Mouse (Mus musculus) heart, embryonic 16.5 days (tissue): ENCODE measurements around the gene Agpat1. TPM values are rescaled to one million over a fixed set of nuclear protein-coding genes. Genes with fewer than 3 reads are reported as not detected.

Experiments used
- polyA plus RNA-seq: library from polyadenylated mRNA; unstranded; fragments of >200 nt; fragmentation: Nextera tagmentation; extraction: Ambion mirVana; gene quantifications from 2 replicates; pipeline ENCODE4 v1.2.1, GENCODE M21; 2015

Gene Agpat1
- polyA plus RNA-seq, 1 experiment from 2014 or later: 47.9 TPM

Other genes starting within 250 kb of the Agpat1 start
- 0.09 TPM in 1 of 2 replicates, not detected in the other for gene Btnl2, start 249.4 kb upstream of the Agpat1 start, polyA plus RNA-seq
- gene Btnl1, start 227.1 kb upstream of the Agpat1 start, polyA plus RNA-seq: 0.18 TPM in 1 of 2 replicates, not detected in the other
- not detected in 2 replicates for gene BC051142, start 205.4 kb upstream of the Agpat1 start, polyA plus RNA-seq
- gene Btnl4, start 126.9 kb upstream of the Agpat1 start, polyA plus RNA-seq: 0.08 TPM in 1 of 2 replicates, not detected in the other
- 0.26 TPM in 1 of 2 replicates, not detected in the other for gene Btnl6, start 86.9 kb upstream of the Agpat1 start, polyA plus RNA-seq
- gene Notch4, start 40.0 kb upstream of the Agpat1 start, polyA plus RNA-seq: 4.8 and 9.0 TPM in 2 replicates
- gene Gpsm3, start 14.5 kb upstream of the Agpat1 start, polyA plus RNA-seq: 11.3 and 18.5 TPM in 2 replicates
- gene Pbx2, start 13.0 kb upstream of the Agpat1 start, polyA plus RNA-seq: 4.8 and 5.4 TPM in 2 replicates
- gene Ager, start 6.4 kb upstream of the Agpat1 start, polyA plus RNA-seq: 4.7 and 34.7 TPM in 2 replicates
- gene Rnf5, start 572 bp upstream of the Agpat1 start, polyA plus RNA-seq: 113 and 114 TPM in 2 replicates
- gene Egfl8, start 11.7 kb downstream of the Agpat1 start, polyA plus RNA-seq: 1.8 and 2.0 TPM in 2 replicates
- gene Ppt2, start 24.2 kb downstream of the Agpat1 start, polyA plus RNA-seq: 26.7 and 27.3 TPM in 2 replicates
- 0.64 and 2.1 TPM in 2 replicates for gene Prrt1, start 25.3 kb downstream of the Agpat1 start, polyA plus RNA-seq
- 11.7 and 12.3 TPM in 2 replicates for gene Fkbpl, start 40.5 kb downstream of the Agpat1 start, polyA plus RNA-seq
- gene Atf6b, start 42.9 kb downstream of the Agpat1 start, polyA plus RNA-seq: 45.7 and 46.7 TPM in 2 replicates
- gene Tnxb, start 66.3 kb downstream of the Agpat1 start, polyA plus RNA-seq: 2.5 and 2.8 TPM in 2 replicates
- gene C4b, start 139.6 kb downstream of the Agpat1 start, polyA plus RNA-seq: 0.25 and 0.34 TPM in 2 replicates
- gene Cyp21a1, start 200.3 kb downstream of the Agpat1 start, polyA plus RNA-seq: not detected in 2 replicates
- 17.1 and 24.4 TPM in 2 replicates for gene Stk19, start 232.7 kb downstream of the Agpat1 start, polyA plus RNA-seq
- 37.7 and 38.6 TPM in 2 replicates for gene Dxo, start 232.8 kb downstream of the Agpat1 start, polyA plus RNA-seq
- gene Skiv2l, start 245.9 kb downstream of the Agpat1 start, polyA plus RNA-seq: 32.9 and 33.9 TPM in 2 replicates
- 57.5 and 64.3 TPM in 2 replicates for gene Nelfe, start 246.1 kb downstream of the Agpat1 start, polyA plus RNA-seq